Mouse (Mus musculus) olfactory bulb, adult 2 months (tissue): ENCODE measurements around the gene Luc7l3.

Experiments used
- CTCF ChIP-seq: fragments of 200-500 bp; IDR thresholded peaks from 2 replicates; pipeline ENCODE4 v1.5.1; 2012; ENCODE audit warnings: low read depth, mild to moderate bottlenecking, low read length, moderate library complexity; ENCODE audit not compliant: insufficient read depth
- POLR2A ChIP-seq: fragments of 200-500 bp; IDR thresholded peaks from 2 replicates; pipeline ENCODE4 v1.6.1; 2012; ENCODE audit warnings: mild to moderate bottlenecking, low read depth, low read length, moderate library complexity; ENCODE audit not compliant: insufficient read depth

DNA sequence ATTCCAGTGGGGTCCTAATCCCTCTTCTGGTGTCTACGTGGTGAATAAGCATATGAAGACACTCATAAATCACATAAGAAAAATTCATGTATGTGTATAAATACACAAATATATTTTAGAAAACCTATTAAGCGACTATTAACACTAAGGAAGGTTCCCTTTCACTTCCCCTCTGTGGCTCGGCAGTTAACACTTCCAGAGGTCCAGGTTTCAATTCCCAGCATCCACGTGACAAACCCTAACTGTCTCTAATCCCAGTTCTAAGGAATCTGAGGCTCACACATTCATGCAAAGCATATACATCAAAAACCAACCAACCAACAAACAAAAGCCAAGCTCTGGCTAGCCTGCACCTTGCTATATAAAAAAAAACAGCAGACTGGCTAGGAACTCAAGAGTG, 4.3 kb downstream of the Luc7l3 start:
- TF ChIP-seq CTCF (no peak), POLR2A (no peak)
